Mouse (Mus musculus) adrenal gland, adult 8-10 months (tissue): ENCODE data around the gene St3gal6. TPM values are rescaled to one million over a fixed set of nuclear protein-coding genes. Genes with fewer than 3 reads are reported as not detected.

Experiments used
- total RNA-seq, 4 experiments: library from RNA; stranded (reverse); gene quantifications; 2 replicates each; pipeline ENCODE4 v1.2.4; 2022

St3gal6 gene
- total RNA-seq, 4 experiments from 2014 or later, result 13.6 to 30.8 (median 17.8) TPM

Other genes with a start within 250 kb of the St3gal6 start
- 10 to 100 TPM in 3 of 4 experiments, 1 to 10 TPM in 1; 9.6 to 14.1 (median 11.4) TPM for gene Dcbld2, start 115.8 kb downstream of the St3gal6 start, total RNA-seq
- not detected for gene Gm813, start 92.7 kb upstream of the St3gal6 start, total RNA-seq
- gene E330017A01Rik, start 114.5 kb upstream of the St3gal6 start, total RNA-seq, result not detected
- 10 to 100 TPM; 20.3 to 28.0 (median 21.7) TPM for gene Cpox, start 146.0 kb upstream of the St3gal6 start, total RNA-seq
- gene Gpr15, start 194.8 kb upstream of the St3gal6 start, total RNA-seq, result not detected
- 10 to 100 TPM; 47.0 to 70.2 (median 58.4) TPM for gene Cldnd1, start 203.7 kb upstream of the St3gal6 start, total RNA-seq
- gene Olfr172, start 238.9 kb upstream of the St3gal6 start, total RNA-seq, result not detected